In the genomic region with DNA sequence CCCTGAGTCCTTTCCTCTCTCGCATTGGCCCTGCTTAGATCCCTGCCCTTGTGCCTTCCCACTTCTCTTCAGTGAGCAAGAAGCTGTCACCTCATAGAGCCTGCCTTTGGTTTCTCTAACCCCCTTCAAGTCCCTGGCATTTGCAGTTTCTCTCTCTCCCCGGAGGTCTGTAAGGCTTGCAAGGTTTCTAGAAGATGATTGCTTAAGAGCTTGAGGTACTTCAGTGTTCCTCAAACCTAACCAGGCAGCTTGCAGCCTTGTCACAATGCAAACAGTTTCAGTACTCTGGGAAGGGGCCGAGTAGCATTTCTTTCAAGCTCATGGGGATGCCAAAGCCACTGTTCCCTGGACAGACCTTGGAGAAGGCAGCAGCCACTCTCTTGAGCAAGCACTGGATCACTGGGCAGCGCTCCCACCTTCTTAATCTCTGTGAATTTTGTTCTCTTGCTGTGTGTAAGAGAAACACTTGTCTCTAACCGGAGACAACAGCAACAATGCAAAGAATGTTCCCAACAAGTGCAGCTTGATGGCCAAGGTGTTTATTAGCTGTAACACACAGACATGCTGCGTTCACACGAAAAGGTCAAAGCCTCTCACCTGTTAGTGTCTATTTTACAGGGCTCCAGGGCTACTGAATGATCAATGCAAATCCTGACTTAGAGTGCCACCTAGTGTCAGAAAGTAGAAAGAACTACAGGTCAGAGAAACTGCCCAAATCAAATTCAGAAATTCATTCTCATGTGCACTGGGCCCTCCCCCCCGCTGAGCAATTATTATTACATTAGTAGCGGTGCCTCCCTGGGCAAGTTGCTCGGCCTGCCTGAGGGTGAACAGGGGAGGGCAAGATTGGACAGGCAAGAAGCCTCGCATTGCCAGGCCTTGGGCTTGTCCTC, we compare ENCODE assay signal across 8 mouse cellular contexts. TPM values are rescaled to one million over a fixed set of nuclear protein-coding genes. Genes with fewer than 3 reads are reported as not detected.
DNase-seq lines count a peak whose midpoint lies in the region; ATAC-seq lines count a peak whose summit lies in the region.

No protein-coding gene starts in this region.

- no peak overlapping the region for H3K4me3 ChIP-seq in liver, embryonic 13.5 days (replicated peaks)
- H3K4me3 ChIP-seq in midbrain, embryonic 14.5 days (replicated peaks; ENCODE audit: low read depth, low read length) = no peak overlapping the region

- DNase-seq in liver, embryonic 13.5 days = peak; percentile 31
- DNase-seq in liver (no peak), NIH3T3 (ENCODE audit: low read depth) (peak; percentile 88)
- DNase-seq in embryo, embryonic 11.5 days (ENCODE audit: low read depth, low spot score) = peak; percentile 70
- peak; percentile 29 to 74 for DNase-seq in heart, postnatal 14 days
- peak; percentile 28 to 54 for DNase-seq in layer of hippocampus, postnatal 10 days (ENCODE audit: low spot score in 2 of 2)
- peak; percentile 91 for DNase-seq in midbrain, embryonic 14.5 days
- no peak for DNase-seq in ovary, postnatal 36 days (ENCODE audit: low spot score)

- intact Hi-C loops in heart, postnatal 14 days (cut with DNase I) = loop anchor here (2.0 kb wide), 3 partner anchors 51 to 283 kb away; no protein-coding TSS in a partner anchor

- H3K27me3 ChIP-seq in liver, embryonic 13.5 days = peaks cover 15% of the 10 kb centered on the region; the same call in 1 of the 2 replicates
- no peaks in the 10 kb centered on the region for H3K27me3 ChIP-seq in midbrain, embryonic 14.5 days (ENCODE audit: control insufficient read depth, insufficient read depth, low read length)

- no peaks in the 10 kb centered on the region for H3K9me3 ChIP-seq in liver, embryonic 13.5 days (replicated peaks)
- H3K9me3 ChIP-seq in midbrain, embryonic 14.5 days (ENCODE audit: control insufficient read depth, low read length) = no peaks in the 10 kb centered on the region

- peak; percentile 31; the same call in 1 of the 2 replicates for ATAC-seq in liver, embryonic 13.5 days (ENCODE audit: low read depth)
- peak; percentile 78; the same call in 1 of the 2 replicates for ATAC-seq in midbrain, embryonic 14.5 days (ENCODE audit: low FRiP score, low TSS enrichment)

- H3K27ac ChIP-seq in liver, embryonic 13.5 days = no peak overlapping the region
- H3K27ac ChIP-seq in midbrain, embryonic 14.5 days (replicated peaks; ENCODE audit: low read depth, low read length) = no peak overlapping the region

- H3K9ac ChIP-seq in liver, embryonic 13.5 days = no peak overlapping the region
- H3K9ac ChIP-seq in midbrain, embryonic 14.5 days (replicated peaks; ENCODE audit: low read length) = no peak overlapping the region

- no peaks in the 10 kb centered on the region for H3K36me3 ChIP-seq in liver, embryonic 13.5 days
- no peaks in the 10 kb centered on the region for H3K36me3 ChIP-seq in midbrain, embryonic 14.5 days (ENCODE audit: control insufficient read depth, insufficient read depth, low read length)

- H3K4me1 ChIP-seq in liver, embryonic 13.5 days (replicated peaks) = no peaks in the 10 kb centered on the region
- H3K4me1 ChIP-seq in midbrain, embryonic 14.5 days (ENCODE audit: control insufficient read depth, insufficient read depth, low read length) = no peaks in the 10 kb centered on the region

- H3K4me2 ChIP-seq in liver, embryonic 13.5 days = no peak overlapping the region
- peak overlapping the region; percentile 33 for H3K4me2 ChIP-seq in midbrain, embryonic 14.5 days (ENCODE audit: low read length)

- WGBS in liver, embryonic 13.5 days (ENCODE audit: insufficient replicate concordance) = 25% methylated on average over 11 of the region's 11 CpGs
- WGBS in midbrain, embryonic 14.5 days = 35% methylated on average over 11 of the region's 11 CpGs

RNA-seq across cellular contexts. Expression of a gene that starts 10.3 kb away (rescaled TPM):
- polyA plus RNA-seq in liver, embryonic 13.5 days (2015; fragmentation: Nextera tagmentation; extraction: Ambion mirVana) = 23.4 and 25.3 TPM in 2 replicates
- 1 to 10 TPM; 5.3 to 6.4 TPM for total RNA-seq in heart, postnatal 14 days (2021)
- 1 to 10 TPM; 9.3 to 9.9 TPM for total RNA-seq in layer of hippocampus, postnatal 10 days (2021)
- polyA plus RNA-seq in midbrain, embryonic 14.5 days (2014; fragmentation: Nextera tagmentation; extraction: Ambion mirVana) = 10.7 and 12.5 TPM in 2 replicates

RNA-seq across cellular contexts. Expression of a gene that starts 15.1 kb away (rescaled TPM):
- polyA plus RNA-seq in liver, embryonic 13.5 days (2015; fragmentation: Nextera tagmentation; extraction: Ambion mirVana) = not detected in 2 replicates
- not detected for total RNA-seq in heart, postnatal 14 days (2021)
- total RNA-seq in layer of hippocampus, postnatal 10 days (2021) = not detected
- not detected in 2 replicates for polyA plus RNA-seq in midbrain, embryonic 14.5 days (2014; fragmentation: Nextera tagmentation; extraction: Ambion mirVana)

RNA-seq across cellular contexts. Expression of a gene that starts 22.4 kb away (rescaled TPM):
- polyA plus RNA-seq in liver, embryonic 13.5 days (2015; fragmentation: Nextera tagmentation; extraction: Ambion mirVana) = not detected in 2 replicates
- under 1 TPM in 1 of 2 experiments, not detected in 1; 0.14 TPM for total RNA-seq in heart, postnatal 14 days (2021)
- under 1 TPM; 0.29 to 0.39 TPM for total RNA-seq in layer of hippocampus, postnatal 10 days (2021)
- 0.16 and 0.18 TPM in 2 replicates for polyA plus RNA-seq in midbrain, embryonic 14.5 days (2014; fragmentation: Nextera tagmentation; extraction: Ambion mirVana)

RNA-seq across cellular contexts. Expression of a gene that starts 33.7 kb away (rescaled TPM):
- not detected in 2 replicates for polyA plus RNA-seq in liver, embryonic 13.5 days (2015; fragmentation: Nextera tagmentation; extraction: Ambion mirVana)
- total RNA-seq in heart, postnatal 14 days (2021) = not detected
- not detected for total RNA-seq in layer of hippocampus, postnatal 10 days (2021)
- not detected in 2 replicates for polyA plus RNA-seq in midbrain, embryonic 14.5 days (2014; fragmentation: Nextera tagmentation; extraction: Ambion mirVana)

RNA-seq across cellular contexts. Expression of a gene that starts 38.9 kb away (rescaled TPM):
- polyA plus RNA-seq in liver, embryonic 13.5 days (2015; fragmentation: Nextera tagmentation; extraction: Ambion mirVana) = not detected in 2 replicates
- not detected for total RNA-seq in heart, postnatal 14 days (2021)
- total RNA-seq in layer of hippocampus, postnatal 10 days (2021) = not detected
- polyA plus RNA-seq in midbrain, embryonic 14.5 days (2014; fragmentation: Nextera tagmentation; extraction: Ambion mirVana) = 0.33 and 0.38 TPM in 2 replicates

Comparison
In these comparisons a context has a peak if more than half of its experiments do, and no peak if none do; other contexts are left out.
1. DNase-seq: peak in liver, embryonic 13.5 days (single experiment), NIH3T3 (single experiment), embryo, embryonic 11.5 days (single experiment), heart, postnatal 14 days (2 of 2), layer of hippocampus, postnatal 10 days (2 of 2) and midbrain, embryonic 14.5 days (single experiment); none in liver (single experiment) and ovary, postnatal 36 days (single experiment).